Mouse (Mus musculus) B cell, adult 2 months (primary cell): ENCODE data around the gene Mpc1.
"Not testable (repeated sequence)": the region's sequence is repeated elsewhere in the genome, so short reads cannot be mapped to it uniquely, and the experiment has no call there.

Source experiments
- DNase-seq, 2 experiments: peaks; one replicate each; pipeline ENCODE4 v3.0.0; 2022

Gene Mpc1

GRCm38 (mm10) chr17:8283526-8284253 lies 986 bp downstream of the Mpc1 start:
- DNase-seq, result peak; percentile 93 to 94

- DNase-seq, result peak in 1 of 2 experiments; percentile 18
Observed at GRCm38 (mm10) chr17:8284254-8284661, 1.6 kb downstream of the Mpc1 start.

GRCm38 (mm10) chr17:8285056-8285455 lies 2.4 kb downstream of the Mpc1 start:
- DNase-seq, result no peak

DNA sequence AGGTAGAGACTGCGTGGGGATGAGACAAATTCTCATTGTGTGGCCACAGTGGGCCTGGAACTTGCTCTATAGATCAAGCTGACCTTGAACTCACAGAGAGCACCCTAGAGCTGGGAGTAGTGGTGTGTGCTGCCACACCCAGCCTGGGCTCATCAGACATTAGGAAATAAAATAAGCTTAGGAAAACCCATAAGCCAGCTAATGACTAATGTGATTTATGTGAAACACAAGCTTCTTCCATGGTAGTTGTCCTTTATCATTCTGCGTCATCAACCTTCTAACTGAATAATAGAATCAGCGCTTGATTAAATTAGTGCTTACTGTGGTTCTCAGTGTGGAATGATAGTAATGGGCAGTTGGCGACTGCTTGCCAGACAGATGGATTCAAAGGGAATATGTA lies 4.3 kb downstream of the Mpc1 start:
- DNase-seq, result no peak

- DNase-seq, result no peak
Observed at GRCm38 (mm10) chr17:8289993-8290679, 7.4 kb downstream of the Mpc1 start.

DNA sequence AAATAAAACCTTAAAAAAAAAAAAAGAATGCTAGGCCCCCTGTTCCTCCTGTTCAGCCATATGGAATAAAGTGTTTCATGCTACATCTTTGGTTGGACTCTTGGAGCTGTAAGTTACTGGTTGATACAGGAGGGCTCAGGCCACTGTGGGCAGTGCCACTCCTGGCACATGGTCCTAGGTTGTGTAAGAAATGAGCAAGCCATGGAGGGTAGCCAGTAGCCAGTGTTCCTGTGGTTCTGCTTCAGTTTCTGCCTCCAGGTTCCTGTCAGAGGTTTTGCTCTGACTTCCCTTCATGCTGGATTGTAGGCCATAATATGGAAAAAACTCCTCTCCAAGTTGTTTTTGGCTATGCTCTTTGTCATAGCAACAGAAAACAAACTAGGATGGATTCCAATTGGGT lies 8.0 kb downstream of the Mpc1 start:
- DNase-seq, result no peak

GRCm38 (mm10) chr17:8295825-8296224 lies 13.1 kb downstream of the Mpc1 start:
- no peak for DNase-seq

DNA sequence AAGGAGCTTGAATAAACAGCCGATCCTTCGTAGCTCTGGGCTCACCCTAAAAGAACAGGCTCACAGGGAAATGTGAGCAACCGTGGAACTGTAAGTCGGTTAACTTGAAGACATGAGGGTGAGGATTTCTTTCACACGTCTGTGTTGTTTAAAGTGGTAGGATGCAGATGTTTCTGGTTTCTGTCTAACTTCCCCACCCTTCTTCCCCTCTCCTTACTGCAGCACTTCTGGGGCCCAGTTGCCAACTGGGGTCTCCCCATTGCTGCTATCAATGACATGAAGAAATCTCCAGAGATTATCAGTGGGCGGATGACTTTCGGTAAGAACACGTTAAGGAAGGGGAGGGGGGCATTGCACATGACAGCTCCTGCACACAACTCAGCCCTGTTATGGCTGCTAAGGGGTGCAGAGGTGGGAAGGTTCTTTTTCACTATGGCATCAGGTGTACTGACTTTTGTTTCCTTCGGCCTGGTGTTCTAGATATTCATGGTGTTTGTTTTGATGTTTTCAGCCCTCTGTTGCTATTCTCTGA lies 13.7 kb downstream of the Mpc1 start:
- no peak for DNase-seq

DNA sequence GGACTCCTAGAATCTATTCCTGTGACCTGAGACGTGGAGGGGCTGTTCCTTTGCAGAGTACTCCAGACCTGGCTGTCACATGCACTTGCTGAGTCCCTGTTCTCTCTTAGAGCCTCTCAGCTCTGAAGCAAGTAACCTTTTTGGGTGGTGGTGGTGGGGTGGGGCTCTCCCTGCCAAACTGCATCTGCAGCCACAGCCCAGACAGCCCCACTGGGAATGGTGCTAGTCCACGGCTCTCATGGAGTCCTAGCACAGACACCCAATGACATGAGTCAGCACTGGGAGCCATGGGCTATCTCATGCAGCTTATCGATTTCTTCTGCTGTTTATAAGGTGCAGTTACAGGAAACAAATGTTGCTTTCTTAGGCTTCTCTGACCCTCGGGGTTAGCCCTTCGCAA lies 15.0 kb downstream of the Mpc1 start:
- DNase-seq, result no peak

GRCm38 (mm10) chr17:8298281-8298680 lies 15.6 kb downstream of the Mpc1 start:
- no peak for DNase-seq

DNA sequence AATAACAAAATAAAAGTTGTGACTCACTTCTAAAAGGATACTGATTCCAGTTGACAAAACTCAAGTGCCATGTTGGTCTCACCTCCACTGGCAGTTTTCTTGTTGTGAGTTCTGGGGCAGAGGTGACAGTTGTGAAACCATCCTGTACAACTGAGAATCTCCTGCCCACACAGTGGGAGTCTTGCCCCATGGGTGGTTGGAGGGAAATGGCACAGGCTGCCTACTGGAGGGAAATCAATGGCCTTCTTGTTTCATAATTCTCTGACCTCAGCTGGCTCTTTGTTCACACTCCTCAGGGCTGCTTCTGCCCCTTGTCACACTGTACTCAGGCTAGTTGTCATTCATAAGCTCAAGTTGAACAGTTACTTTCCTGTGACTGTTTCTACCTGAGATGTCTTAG lies 16.8 kb downstream of the Mpc1 start:
- DNase-seq, result no peak

GRCm38 (mm10) chr17:8301515-8301914 lies 18.8 kb downstream of the Mpc1 start:
- no peak for DNase-seq

DNA sequence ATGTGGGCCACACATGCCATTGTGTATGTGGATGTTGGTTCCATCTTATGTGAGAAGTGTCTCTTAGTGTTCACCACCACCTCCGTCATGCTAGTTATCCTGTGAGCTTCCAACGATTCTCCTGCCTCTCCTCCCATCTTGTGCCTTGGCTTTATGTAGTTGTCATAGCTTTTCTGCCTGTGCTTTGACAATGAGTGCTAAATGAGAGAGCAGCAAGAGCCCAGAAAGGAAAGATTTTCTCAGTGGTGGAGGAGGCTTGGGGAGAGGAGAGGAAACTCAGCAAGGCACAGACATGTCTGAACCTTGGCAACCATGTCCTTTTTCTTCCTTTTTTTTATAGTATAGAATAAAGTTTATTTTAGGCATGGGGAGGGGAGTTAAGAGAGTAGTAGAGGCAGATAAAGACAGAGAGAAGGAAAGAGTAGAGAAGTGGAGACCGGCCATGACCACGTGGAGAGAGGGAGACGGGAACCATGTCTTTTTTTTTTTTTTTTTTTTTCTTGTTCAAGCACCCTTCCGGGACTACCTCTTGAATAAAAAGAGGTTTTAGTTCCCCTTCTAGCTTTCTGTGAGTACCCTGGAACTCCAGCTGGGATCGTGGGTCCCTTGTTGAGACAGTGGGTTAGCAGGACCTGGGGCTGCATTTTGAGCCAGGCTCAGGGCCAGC lies 20.2 kb downstream of the Mpc1 start:
- DNase-seq, result no peak

DNA sequence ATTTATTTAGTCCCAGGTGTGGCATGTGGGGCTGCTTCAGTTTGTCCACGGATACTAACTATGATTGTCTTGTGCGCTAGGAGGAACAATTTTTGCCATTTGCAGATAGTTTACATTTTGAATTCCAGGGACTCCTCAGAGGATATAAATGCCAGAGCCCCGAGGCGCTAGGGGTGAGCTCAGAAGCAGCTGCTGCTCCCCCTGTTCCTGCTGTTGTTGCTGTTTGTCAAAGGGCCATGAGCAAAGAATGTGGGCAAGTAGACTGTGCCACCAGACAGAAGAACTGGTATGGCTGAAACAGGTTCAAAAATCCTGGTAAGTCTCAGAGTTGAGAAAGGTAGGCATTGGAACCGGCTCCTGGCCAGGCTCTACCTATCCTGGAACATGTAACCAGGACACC lies 21.0 kb downstream of the Mpc1 start:
- no peak for DNase-seq

DNA sequence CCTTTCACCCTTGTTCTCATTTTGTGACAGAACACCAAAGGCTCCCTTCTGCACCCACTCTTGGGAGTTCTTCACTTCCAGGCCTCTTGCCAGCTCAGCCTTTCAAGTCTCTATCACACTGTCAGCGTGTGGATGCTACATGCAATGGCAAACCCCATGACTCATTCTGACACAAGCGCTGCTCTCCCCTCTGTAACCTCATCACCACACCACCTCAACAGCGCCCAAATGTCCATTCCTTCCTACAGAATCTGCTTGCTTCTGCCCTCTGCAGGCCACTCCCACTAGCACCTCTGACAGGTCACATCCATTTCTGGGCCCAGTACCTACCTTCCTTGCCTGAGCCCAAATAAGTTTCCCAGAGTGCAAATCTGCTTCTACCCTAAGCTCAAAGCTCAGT lies 23.1 kb downstream of the Mpc1 start:
- DNase-seq, result peak; percentile 26 to 31

DNA sequence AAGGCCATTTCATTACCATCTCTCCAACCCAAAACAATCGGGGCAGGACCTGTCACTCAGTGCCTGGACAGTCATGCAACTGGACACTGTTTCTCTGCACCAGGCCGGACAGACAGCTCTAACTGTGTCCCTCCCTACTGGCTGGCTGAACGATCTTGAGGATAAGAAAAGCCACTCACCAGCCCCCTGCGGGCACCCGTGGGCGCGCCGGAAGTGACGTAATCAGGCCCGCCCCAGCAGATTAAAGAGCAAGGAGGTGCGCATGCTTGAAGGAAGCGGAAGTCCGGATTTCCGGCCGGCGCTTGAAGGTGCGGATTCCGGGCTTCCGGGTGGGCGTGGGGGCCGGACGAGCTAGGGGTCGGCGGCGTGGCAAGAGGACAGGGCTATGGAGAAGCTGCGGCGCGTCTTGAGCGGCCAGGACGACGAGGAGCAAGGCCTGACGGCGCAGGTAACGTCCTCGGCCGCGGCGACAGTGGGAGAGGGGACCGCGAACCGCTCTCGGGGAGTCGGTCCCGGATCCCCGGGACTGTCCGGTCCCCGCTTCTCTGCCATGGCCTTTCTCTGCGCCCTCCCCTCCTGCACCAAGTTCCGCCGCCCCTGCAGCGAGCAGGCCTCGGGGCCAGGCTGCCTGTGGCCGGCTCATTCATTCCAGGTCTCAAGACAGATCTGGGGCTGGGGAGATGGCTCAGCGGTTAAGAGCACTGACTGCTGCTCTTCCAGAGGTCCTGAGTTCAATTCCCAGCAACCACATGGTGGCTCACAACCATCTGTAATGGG lies 28.3 kb downstream of the Mpc1 start, which contains the start of gene Sft2d1:
TSS of gene Sft2d1 (plus strand) at position 265 of the 777 bp plus-strand sequence.
- DNase-seq, result peak; percentile 97 to 98

- peak; percentile 28 to 37 for DNase-seq
Observed at GRCm38 (mm10) chr17:8311751-8312150, 29.0 kb downstream of the Mpc1 start.

DNA sequence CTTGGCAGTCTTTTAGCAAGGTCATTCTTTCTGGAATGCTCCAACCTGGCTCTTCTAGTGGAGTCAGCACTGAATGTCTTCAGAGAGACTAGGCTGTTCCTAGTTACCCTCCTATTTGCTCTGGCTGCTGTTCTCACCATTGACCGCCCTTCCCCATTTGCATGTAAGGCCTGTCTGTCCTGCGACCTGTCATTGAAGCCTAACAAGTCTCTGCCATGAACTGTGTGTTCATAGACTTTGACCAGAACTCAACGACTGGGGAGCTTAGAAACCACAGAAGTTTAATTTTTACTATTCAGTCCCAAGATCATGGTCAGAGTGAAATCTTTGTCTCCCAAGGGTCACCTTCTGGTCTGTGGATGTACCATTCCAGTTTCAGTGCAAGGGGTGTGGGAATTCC lies 31.3 kb downstream of the Mpc1 start:
- no peak for DNase-seq

DNA sequence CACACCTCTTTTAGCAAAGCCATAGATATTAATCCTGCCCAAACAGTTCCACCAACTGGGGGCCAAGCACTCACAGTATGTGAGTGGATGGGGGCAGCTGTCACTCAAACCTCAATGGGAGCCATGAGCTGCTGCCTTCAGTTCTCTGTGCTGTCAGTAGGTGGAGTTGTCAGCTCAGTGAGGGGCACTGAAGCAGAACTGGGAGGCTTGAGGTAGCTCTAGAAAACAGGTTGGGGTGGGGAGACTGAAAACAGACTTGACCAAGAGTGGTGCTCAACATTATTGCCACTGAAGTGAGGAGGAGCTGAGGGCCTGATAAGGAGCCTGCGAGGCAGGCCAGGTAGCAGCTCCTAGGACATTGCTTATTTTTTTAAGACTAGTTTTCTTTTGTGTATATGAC lies 33.5 kb downstream of the Mpc1 start:
- DNase-seq, result peak; percentile 49 to 54

DNA sequence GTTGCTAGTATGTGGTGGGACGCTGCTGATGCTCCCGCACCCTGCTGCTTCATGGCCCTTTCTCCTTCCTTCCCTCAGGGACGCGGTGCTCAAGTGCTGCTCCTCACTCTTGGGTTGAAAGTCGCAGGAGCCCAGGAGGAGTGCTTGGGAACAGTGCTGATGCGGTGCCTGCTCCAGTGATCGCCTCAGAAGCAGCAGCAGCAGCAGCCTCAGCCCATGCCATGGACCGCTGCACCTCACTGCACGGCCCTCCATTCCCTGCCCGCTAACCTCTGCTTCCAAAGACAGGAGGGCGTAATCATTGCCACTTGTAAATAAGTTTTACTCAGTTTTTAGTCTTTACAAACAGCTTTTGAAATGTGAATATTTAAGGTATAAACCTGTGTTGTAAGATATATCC lies 44.2 kb downstream of the Mpc1 start:
- not testable (repeated sequence) for DNase-seq

DNA sequence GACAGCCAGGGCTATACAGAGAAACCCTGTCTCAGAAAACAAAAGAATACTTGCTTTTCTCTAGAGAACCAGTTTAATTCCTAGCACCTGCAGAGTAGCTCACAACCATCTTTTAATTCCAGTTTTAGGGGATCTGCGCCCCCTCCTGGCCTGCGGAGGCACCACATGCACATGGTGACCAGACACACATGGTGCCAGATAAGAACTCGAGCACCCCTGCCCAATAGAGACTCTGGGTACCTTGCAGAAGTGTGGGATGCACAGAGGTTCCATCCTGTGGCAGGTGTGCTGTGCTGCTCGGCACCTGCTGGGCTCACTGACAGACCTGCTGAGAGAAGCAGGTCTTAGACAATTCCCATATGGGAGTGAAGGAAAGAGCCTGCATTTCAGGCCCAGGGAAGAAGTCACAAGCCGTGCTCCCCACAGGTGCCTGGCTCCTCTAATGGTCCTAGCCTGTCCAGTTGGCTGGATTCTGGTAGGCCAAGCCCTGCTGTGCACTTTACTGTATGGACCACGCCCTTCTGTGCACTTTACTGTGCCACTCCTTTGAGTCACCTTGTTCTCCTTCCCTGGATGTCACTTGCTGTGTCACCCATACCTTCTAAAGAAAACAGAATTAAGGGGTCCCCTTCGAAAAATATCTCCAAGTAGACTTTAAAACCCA lies 45.9 kb downstream of the Mpc1 start:
- peak; percentile 47 to 56 for DNase-seq

GRCm38 (mm10) chr17:8330602-8331001 lies 47.9 kb downstream of the Mpc1 start:
- no peak for DNase-seq
